Mouse (Mus musculus) embryonic facial prominence, embryonic 10.5 days (tissue): ENCODE measurements at regions not wholly inside any gene's neighbourhood (a gene's known extent, or its start where the extent isn't known, plus 50 kb on each side); places are given as distances from the start of the nearest gene placed in this dataset.

Source experiments
- DNase-seq: peaks from one replicate; pipeline ENCODE4 v3.0.0-alpha.2; 2017; ENCODE audit warnings: low spot score
- H3K27ac ChIP-seq: fragments of 300-500 bp; sonication (generic); replicated peaks from 2 replicates; pipeline ENCODE4 v1.5.1; 2016; ENCODE audit warnings: mild to moderate bottlenecking
- H3K27me3 ChIP-seq: fragments of 300-500 bp; sonication (generic); replicated peaks from 2 replicates; pipeline ENCODE4 v1.6.1; 2016; ENCODE audit warnings: low read depth, mild to moderate bottlenecking; ENCODE audit not compliant: poor library complexity, severe bottlenecking
- H3K36me3 ChIP-seq: fragments of 300-500 bp; sonication (generic); replicated peaks from 2 replicates; pipeline ENCODE4 v1.6.1; 2016; ENCODE audit warnings: mild to moderate bottlenecking, moderate library complexity
- H3K4me1 ChIP-seq: fragments of 300-500 bp; sonication (generic); 2 replicates; pipeline ENCODE4 v1.6.1; 2016
- H3K4me3 ChIP-seq: fragments of 300-500 bp; sonication (generic); 2 replicates; pipeline ENCODE4 v1.5.1; 2016; ENCODE audit warnings: mild to moderate bottlenecking, moderate library complexity
- H3K9me3 ChIP-seq: fragments of 300-500 bp; sonication (generic); 2 replicates; pipeline ENCODE4 v1.6.1; 2016; ENCODE audit warnings: mild to moderate bottlenecking
- whole genome bisulfite sequencing: fragments of 180-500 bp; shearing (Covaris S2); methylation state at CpG from one replicate; pipeline ENCODE4 v1.1.7; 2016; 5-methylcytosine and 5-hydroxymethylcytosine counted together

- Histone ChIP-seq H3K9me3 (no peaks in the 10 kb centered on the region), H3K4me3 (no peak overlapping the region), H3K36me3 (no peaks in the 10 kb centered on the region), H3K27me3 (no peaks in the 10 kb centered on the region), H3K27ac (no peak overlapping the region), H3K4me1 (no peaks in the 10 kb centered on the region)
- no peak for DNase-seq
- WGBS: 94% methylated on average over 3 of the region's 3 CpGs
These were observed 139.4 kb upstream of the Cxcr4 start for GRCm38 (mm10) chr1:128731445-128731844.

GRCm38 (mm10) chr1:128724433-128725091 is 132.5 kb upstream of the Cxcr4 start:
- Histone ChIP-seq H3K36me3 (no peaks in the 10 kb centered on the region), H3K27ac (no peak overlapping the region), H3K27me3 (no peaks in the 10 kb centered on the region), H3K9me3 (no peaks in the 10 kb centered on the region), H3K4me1 (no peaks in the 10 kb centered on the region), H3K4me3 (no peak overlapping the region)
- WGBS: 84% methylated on average over 6 of the region's 6 CpGs
- no peak for DNase-seq

GRCm38 (mm10) chr1:128723843-128724242 is 131.8 kb upstream of the Cxcr4 start:
- no peak overlapping the region for H3K27ac ChIP-seq
- WGBS: 55% methylated on average over 3 of the region's 3 CpGs
- H3K27me3 ChIP-seq: no peaks in the 10 kb centered on the region
- no peaks in the 10 kb centered on the region for H3K4me1 ChIP-seq
- no peak for DNase-seq
- H3K9me3 ChIP-seq: no peaks in the 10 kb centered on the region
- no peak overlapping the region for H3K4me3 ChIP-seq
- no peaks in the 10 kb centered on the region for H3K36me3 ChIP-seq

- DNase-seq: no peak
- no peaks in the 10 kb centered on the region for H3K27me3 ChIP-seq
- no peak overlapping the region for H3K27ac ChIP-seq
- no peaks in the 10 kb centered on the region for H3K4me1 ChIP-seq
- H3K4me3 ChIP-seq: no peak overlapping the region
- 74% methylated on average over 2 of the region's 2 CpGs for WGBS
- no peaks in the 10 kb centered on the region for H3K9me3 ChIP-seq
- H3K36me3 ChIP-seq: no peaks in the 10 kb centered on the region
These were observed 130.0 kb upstream of the Cxcr4 start for GRCm38 (mm10) chr1:128722061-128722471.

- DNase-seq: peak; percentile 19
- Histone ChIP-seq H3K4me1 (peaks cover 40% of the 10 kb centered on the region), H3K27ac (no peak overlapping the region), H3K9me3 (no peaks in the 10 kb centered on the region), H3K36me3 (no peaks in the 10 kb centered on the region), H3K27me3 (no peaks in the 10 kb centered on the region), H3K4me3 (no peak overlapping the region)
- 56% methylated on average over 6 of the region's 6 CpGs for WGBS
These were observed 122.8 kb upstream of the Cxcr4 start for GRCm38 (mm10) chr1:128714843-128715242.

- H3K9me3 ChIP-seq: no peaks in the 10 kb centered on the region
- no peaks in the 10 kb centered on the region for H3K36me3 ChIP-seq
- WGBS: 84% methylated on average over 7 of the region's 7 CpGs
- 0 out of 2 replicates have a peak overlapping the region, but pooled peaks have one; percentile 41 for H3K27ac ChIP-seq
- peaks cover 40% of the 10 kb centered on the region for H3K4me1 ChIP-seq
- no peak for DNase-seq
- H3K27me3 ChIP-seq: no peaks in the 10 kb centered on the region
- H3K4me3 ChIP-seq: no peak overlapping the region
These were observed 120.8 kb upstream of the Cxcr4 start for GRCm38 (mm10) chr1:128712876-128713275.

GRCm38 (mm10) chr1:128711121-128711520 is 119.0 kb upstream of the Cxcr4 start:
- DNase-seq: no peak
- no peaks in the 10 kb centered on the region for H3K27me3 ChIP-seq
- H3K4me3 ChIP-seq: no peak overlapping the region
- WGBS: 84% methylated on average over 5 of the region's 5 CpGs
- no peaks in the 10 kb centered on the region for H3K9me3 ChIP-seq
- peaks cover 32% of the 10 kb centered on the region for H3K4me1 ChIP-seq
- no peaks in the 10 kb centered on the region for H3K36me3 ChIP-seq
- no peak overlapping the region for H3K27ac ChIP-seq

GRCm38 (mm10) chr1:128707747-128708146 is 115.7 kb upstream of the Cxcr4 start:
- Histone ChIP-seq H3K27me3 (no peaks in the 10 kb centered on the region), H3K36me3 (no peaks in the 10 kb centered on the region), H3K9me3 (no peaks in the 10 kb centered on the region), H3K4me1 (peaks cover 12% of the 10 kb centered on the region), H3K4me3 (no peak overlapping the region), H3K27ac (no peak overlapping the region)
- WGBS: 95% methylated on average over 6 of the region's 6 CpGs
- no peak for DNase-seq

GRCm38 (mm10) chr1:128706167-128706566 is 114.1 kb upstream of the Cxcr4 start:
- no peak overlapping the region for H3K27ac ChIP-seq
- no peak for DNase-seq
- peaks cover 5% of the 10 kb centered on the region for H3K4me1 ChIP-seq
- H3K4me3 ChIP-seq: no peak overlapping the region
- no peaks in the 10 kb centered on the region for H3K9me3 ChIP-seq
- no peaks in the 10 kb centered on the region for H3K27me3 ChIP-seq
- H3K36me3 ChIP-seq: no peaks in the 10 kb centered on the region
- WGBS: 79% methylated on average over 2 of the region's 2 CpGs

GRCm38 (mm10) chr1:128705071-128705503 is 113.0 kb upstream of the Cxcr4 start:
- Histone ChIP-seq H3K4me1 (peaks cover 4% of the 10 kb centered on the region; the same call in 1 of the 2 replicates), H3K9me3 (no peaks in the 10 kb centered on the region), H3K4me3 (no peak overlapping the region), H3K27me3 (no peaks in the 10 kb centered on the region), H3K27ac (no peak overlapping the region), H3K36me3 (no peaks in the 10 kb centered on the region)
- 69% methylated on average over 3 of the region's 3 CpGs for WGBS
- no peak for DNase-seq

GRCm38 (mm10) chr1:128701326-128701725 is 109.2 kb upstream of the Cxcr4 start:
- Histone ChIP-seq H3K27ac (no peak overlapping the region), H3K36me3 (no peaks in the 10 kb centered on the region), H3K4me1 (peaks cover 4% of the 10 kb centered on the region; the same call in 1 of the 2 replicates), H3K9me3 (no peaks in the 10 kb centered on the region), H3K27me3 (no peaks in the 10 kb centered on the region), H3K4me3 (no peak overlapping the region)
- DNase-seq: no peak
- 70% methylated on average over 3 of the region's 3 CpGs for WGBS

- Histone ChIP-seq H3K36me3 (no peaks in the 10 kb centered on the region), H3K4me1 (no peaks in the 10 kb centered on the region), H3K27ac (no peak overlapping the region), H3K9me3 (no peaks in the 10 kb centered on the region), H3K4me3 (no peak overlapping the region), H3K27me3 (no peaks in the 10 kb centered on the region)
- WGBS: 82% methylated on average over 4 of the region's 4 CpGs
- no peak for DNase-seq
These were observed 105.9 kb upstream of the Cxcr4 start for GRCm38 (mm10) chr1:128697962-128698361.

GRCm38 (mm10) chr1:128695936-128696335 is 103.8 kb upstream of the Cxcr4 start:
- WGBS: 84% methylated on average over 2 of the region's 2 CpGs
- DNase-seq: no peak
- H3K27me3 ChIP-seq: no peaks in the 10 kb centered on the region

More at GRCm38 (mm10) chr1:128695936-128696335, 103.8 kb upstream of the Cxcr4 start:
- H3K4me1 ChIP-seq: peaks cover 10% of the 10 kb centered on the region
- no peak overlapping the region for H3K27ac ChIP-seq
- H3K9me3 ChIP-seq: no peaks in the 10 kb centered on the region
- no peak overlapping the region for H3K4me3 ChIP-seq
- no peaks in the 10 kb centered on the region for H3K36me3 ChIP-seq
